Mouse (Mus musculus): Measurements from ENCODE around the gene Iffo1. TPM values are rescaled to one million over a fixed set of nuclear protein-coding genes. Genes with fewer than 3 reads are reported as not detected.

Iffo1 gene
- polyA plus RNA-seq (2012; ENCODE audit: low replicate concordance) = 34.4 and 64.4 TPM in 2 replicates

DNA sequence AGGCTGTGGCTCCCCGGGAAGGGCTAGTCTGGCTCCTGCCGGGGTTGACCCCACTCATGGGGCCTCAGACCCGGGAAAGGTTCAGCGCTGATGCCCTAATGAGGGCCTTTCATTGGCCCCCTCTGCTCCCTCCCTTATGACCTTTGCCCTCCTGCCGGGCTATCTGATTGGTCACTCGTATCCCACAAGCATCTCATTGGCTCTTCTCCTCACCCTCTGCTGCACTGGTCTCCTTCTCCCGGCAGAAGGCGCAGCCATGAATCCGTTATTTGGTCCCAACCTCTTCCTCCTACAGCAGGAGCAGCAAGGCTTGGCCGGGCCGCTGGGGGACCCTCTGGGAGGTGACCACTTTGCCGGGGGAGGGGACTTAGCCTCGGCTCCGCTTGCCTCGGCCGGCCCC is at the start of gene Iffo1:
Gene Iffo1, plus strand, starts transcription at position 241 of the 400 bp plus-strand sequence.

DNA sequence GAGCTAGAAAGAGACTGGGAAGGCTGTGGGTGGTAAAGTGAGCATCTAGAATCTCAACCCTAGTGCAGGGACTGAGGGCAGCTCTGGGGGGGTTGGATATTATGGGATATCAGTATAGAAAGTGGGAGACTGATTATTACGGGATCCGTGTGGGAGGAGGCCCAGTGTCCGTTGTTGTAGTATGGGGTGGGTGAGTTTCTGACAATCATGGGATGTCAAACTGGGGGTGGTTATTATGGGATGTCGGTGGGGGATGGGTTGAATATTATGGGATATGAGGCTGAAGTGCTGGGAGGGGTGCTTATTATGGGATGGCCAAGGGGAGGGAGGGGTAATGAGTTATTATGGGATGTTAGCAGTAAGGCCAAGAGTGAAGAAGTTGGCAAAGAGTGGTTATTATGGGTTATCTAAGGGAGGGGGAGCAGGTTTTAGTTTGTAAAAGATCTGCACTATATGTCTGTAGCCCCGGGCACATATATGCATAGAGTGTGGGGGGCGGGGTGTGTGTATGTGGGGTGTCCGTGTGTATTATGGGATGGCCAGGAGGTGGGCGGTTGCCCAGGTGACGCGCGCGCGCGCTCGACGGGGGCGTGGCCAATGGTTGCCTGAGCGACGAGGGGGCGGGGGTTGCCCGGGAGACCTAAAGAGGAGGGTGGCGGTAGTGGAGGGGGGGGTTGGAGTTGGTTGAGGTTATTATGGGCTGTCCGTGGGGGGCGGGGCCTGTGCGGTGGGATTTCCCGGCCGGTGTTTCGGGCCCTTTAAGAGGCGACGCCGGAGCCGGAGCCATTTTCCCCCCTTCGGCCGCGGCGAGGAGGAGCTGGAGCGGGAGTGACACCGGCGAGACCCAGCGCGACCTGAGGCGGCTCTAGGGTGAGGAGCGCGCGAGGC is 49.4 kb upstream of the Iffo1 start, which contains the start of gene Chd4:
Gene Chd4, plus strand, starts transcription at position 591 of the 888 bp plus-strand sequence.

DNA sequence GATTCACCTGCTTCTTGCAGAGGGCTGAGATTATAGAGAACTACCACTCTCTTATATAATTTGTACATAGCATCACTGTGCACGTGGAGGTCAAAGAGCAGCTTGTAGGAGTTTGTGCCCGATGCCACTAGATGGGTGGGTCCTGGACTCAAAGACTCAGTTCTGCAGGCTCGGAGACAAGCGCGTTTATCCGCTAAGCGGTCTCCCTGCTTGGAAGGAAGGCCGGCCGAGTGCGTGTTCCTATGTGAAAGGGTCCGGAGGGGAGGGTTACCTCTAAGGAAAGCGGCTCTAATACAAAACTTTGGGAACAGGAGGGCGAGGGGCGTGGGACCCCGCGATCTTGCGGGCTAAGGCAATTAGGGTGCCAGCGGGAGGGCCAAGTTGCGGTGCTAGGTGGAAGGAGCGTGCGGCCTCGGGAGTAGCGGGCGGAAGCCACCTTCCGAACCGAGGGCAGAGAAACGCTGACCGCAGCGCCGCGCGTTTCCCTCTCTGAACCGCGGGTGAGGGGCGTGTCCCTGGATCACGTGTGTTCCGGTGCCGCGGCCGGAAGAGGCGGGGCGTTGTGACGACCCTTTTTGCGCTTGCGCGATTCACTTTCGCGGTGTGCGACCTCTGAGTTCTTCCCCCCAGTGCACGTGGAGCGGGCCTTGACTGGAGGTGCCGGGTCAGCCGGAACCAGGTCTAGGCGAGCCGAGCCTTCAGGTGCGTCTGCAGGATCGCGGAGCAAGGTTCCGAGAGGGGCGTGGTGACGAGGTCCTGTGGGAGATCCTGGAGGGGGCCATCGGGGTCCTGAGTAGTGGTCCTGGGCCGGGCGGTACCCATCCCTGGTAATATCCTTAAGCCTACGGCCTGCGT is 13.5 kb upstream of the Iffo1 start, which contains the start of gene Nop2:
Gene Nop2, plus strand, starts transcription at position 608 of the 855 bp plus-strand sequence.

DNA sequence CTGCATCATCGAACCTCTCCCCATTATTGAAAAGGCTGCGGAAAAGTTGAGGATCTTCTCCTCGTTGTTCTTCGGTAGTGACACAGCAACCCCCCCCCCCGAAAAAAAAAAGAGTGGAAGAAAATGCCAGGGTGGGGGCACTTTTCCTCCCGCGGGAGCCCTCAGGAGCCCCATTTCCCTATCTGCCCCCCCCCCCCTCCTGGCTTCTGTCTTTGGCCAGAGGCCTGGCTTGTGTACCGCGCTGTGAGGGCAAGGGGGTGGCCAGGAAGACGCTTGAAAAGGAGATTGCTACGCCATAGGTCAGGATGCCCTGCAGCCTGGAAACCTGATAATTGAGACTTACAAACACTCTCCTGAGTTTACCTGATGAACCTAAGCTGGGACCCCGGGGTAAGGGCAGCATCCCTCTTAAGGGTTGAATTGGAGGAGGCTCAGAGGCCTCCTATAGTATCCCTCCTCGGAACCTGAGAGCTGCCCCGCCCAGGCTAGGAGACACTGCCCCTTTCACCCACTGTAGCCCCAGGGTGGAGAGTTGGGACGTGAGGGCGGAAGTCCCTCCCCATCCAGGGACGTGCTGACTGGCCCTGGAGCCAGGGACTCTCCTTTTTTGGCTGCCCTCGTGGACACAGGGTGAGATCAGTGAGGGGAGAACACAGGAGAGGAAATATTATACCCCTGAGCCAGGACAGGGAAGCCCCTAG is 21.2 kb downstream of the Iffo1 start, which contains the start of gene Gapdh:
Gene Gapdh, minus strand, starts transcription at position 417 of the 701 bp plus-strand sequence.

DNA sequence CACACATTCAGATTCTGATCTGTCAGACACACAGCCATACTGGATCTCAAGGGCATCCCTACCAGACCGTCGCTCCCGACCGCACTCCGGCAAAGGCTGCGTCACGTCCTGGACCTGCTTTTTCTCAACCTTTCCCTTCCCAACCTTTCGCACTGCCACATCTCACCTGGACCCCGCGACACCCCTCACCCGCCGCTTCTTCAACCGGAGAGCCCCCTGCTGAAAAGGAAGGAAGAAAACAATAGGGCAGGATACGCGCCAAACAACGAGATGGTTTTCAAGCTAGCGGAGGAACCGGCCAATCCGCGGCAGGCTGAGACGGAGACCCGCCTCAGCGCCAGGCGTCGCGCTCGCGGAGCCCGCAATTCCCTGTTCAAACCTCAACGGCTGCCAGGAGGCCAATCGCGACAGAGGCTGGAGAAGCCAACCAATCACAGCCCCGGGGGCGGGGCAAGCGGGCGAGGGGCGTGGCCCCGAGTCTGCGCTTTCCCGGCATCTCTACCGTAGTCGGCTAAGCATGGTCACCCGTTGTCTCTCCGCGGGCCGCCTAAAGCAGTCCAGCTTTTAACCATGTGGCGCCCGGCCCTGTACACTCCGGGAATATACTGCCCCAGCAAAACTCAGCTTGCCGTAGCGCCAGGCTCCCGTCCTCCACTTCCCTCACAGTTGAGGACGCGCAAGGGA is 46.4 kb downstream of the Iffo1 start, which contains the start of the genes Ncapd2 and Mrpl51:
Gene Ncapd2, minus strand, starts transcription at position 370 of the 684 bp plus-strand sequence.
Gene Mrpl51, plus strand, starts transcription at position 470 of the 684 bp plus-strand sequence.

Other genes starting within 250 kb of the Iffo1 start
- 15.5 and 17.2 TPM in 2 replicates for gene Lag3, start 233.5 kb upstream of the Iffo1 start, polyA plus RNA-seq (2012; ENCODE audit: low replicate concordance)
- gene Ptms, start 225.1 kb upstream of the Iffo1 start, polyA plus RNA-seq (2012; ENCODE audit: low replicate concordance) = 272 and 614 TPM in 2 replicates
- 197 and 222 TPM in 2 replicates for gene Mlf2, start 213.9 kb upstream of the Iffo1 start, polyA plus RNA-seq (2012; ENCODE audit: low replicate concordance)
- gene Cops7a, start 179.7 kb upstream of the Iffo1 start, polyA plus RNA-seq (2012; ENCODE audit: low replicate concordance) = 25.6 and 40.3 TPM in 2 replicates
- gene Pianp, start 148.5 kb upstream of the Iffo1 start, polyA plus RNA-seq (2012; ENCODE audit: low replicate concordance) = 16.7 and 36.1 TPM in 2 replicates
- 40.4 and 66.4 TPM in 2 replicates for gene Zfp384, start 136.1 kb upstream of the Iffo1 start, polyA plus RNA-seq (2012; ENCODE audit: low replicate concordance)
- 8.1 and 12.1 TPM in 2 replicates for gene Ing4, start 105.5 kb upstream of the Iffo1 start, polyA plus RNA-seq (2012; ENCODE audit: low replicate concordance)
- gene Acrbp, start 95.6 kb upstream of the Iffo1 start, polyA plus RNA-seq (2012; ENCODE audit: low replicate concordance) = 7.7 and 14.0 TPM in 2 replicates
- gene Lpar5, start 77.3 kb upstream of the Iffo1 start, polyA plus RNA-seq (2012; ENCODE audit: low replicate concordance) = 1.7 and 4.5 TPM in 2 replicates
- gene Chd4, start 49.3 kb upstream of the Iffo1 start, polyA plus RNA-seq (2012; ENCODE audit: low replicate concordance) = 91.9 and 132 TPM in 2 replicates
- gene Nop2, start 13.3 kb upstream of the Iffo1 start, polyA plus RNA-seq (2012; ENCODE audit: low replicate concordance) = 22.6 and 92.7 TPM in 2 replicates
- 448 and 5,359 TPM in 2 replicates for gene Gapdh, start 21.2 kb downstream of the Iffo1 start, polyA plus RNA-seq (2012; ENCODE audit: low replicate concordance)
- 140 and 215 TPM in 2 replicates for gene Ncapd2, start 46.5 kb downstream of the Iffo1 start, polyA plus RNA-seq (2012; ENCODE audit: low replicate concordance)
- 134 and 154 TPM in 2 replicates for gene Mrpl51, start 46.6 kb downstream of the Iffo1 start, polyA plus RNA-seq (2012; ENCODE audit: low replicate concordance)
- 2.6 and 5.7 TPM in 2 replicates for gene Vamp1, start 70.3 kb downstream of the Iffo1 start, polyA plus RNA-seq (2012; ENCODE audit: low replicate concordance)
- gene Tapbpl, start 86.6 kb downstream of the Iffo1 start, polyA plus RNA-seq (2012; ENCODE audit: low replicate concordance) = 7.8 and 8.7 TPM in 2 replicates
- 4.1 and 13.9 TPM in 2 replicates for gene Cd27, start 91.8 kb downstream of the Iffo1 start, polyA plus RNA-seq (2012; ENCODE audit: low replicate concordance)
- not detected in 2 replicates for gene Tuba3a, start 140.8 kb downstream of the Iffo1 start, polyA plus RNA-seq (2012; ENCODE audit: low replicate concordance)
- gene Ltbr, start 168.6 kb downstream of the Iffo1 start, polyA plus RNA-seq (2012; ENCODE audit: low replicate concordance) = 20.1 and 24.4 TPM in 2 replicates
- 1.5 and 4.0 TPM in 2 replicates for gene Scnn1a, start 175.4 kb downstream of the Iffo1 start, polyA plus RNA-seq (2012; ENCODE audit: low replicate concordance)
- gene Tnfrsf1a, start 204.1 kb downstream of the Iffo1 start, polyA plus RNA-seq (2012; ENCODE audit: low replicate concordance) = 25.3 and 103 TPM in 2 replicates
- gene Plekhg6, start 235.6 kb downstream of the Iffo1 start, polyA plus RNA-seq (2012; ENCODE audit: low replicate concordance) = not detected in 2 replicates

Data from leukemia stem cell, adult 10-12 weeks (primary cell).